Mouse (Mus musculus) kidney, postnatal 0 days (tissue): ENCODE data around the gene Psmc3ip. TPM values are rescaled to one million over a fixed set of nuclear protein-coding genes. Genes with fewer than 3 reads are reported as not detected.

Source experiments
- ATAC-seq: fragments of 200-750 bp; cut with Nextera tagmentation; replicated peaks from 2 replicates; pipeline ENCODE4 v1.8.0; 2017; ENCODE audit warnings: low read depth, moderate number of reproducible peaks, moderate TSS enrichment, moderate library complexity; ENCODE audit not compliant: low FRiP score
- DNase-seq: peaks from one replicate; pipeline ENCODE4 v3.0.0-alpha.2; 2016; ENCODE audit warnings: low spot score
- H3K27ac ChIP-seq: fragments of 300-500 bp; sonication (generic); 2 replicates; pipeline ENCODE4 v1.5.1; 2014; ENCODE audit warnings: mild to moderate bottlenecking
- H3K27me3 ChIP-seq: fragments of 300-500 bp; sonication (generic); 2 replicates; pipeline ENCODE4 v1.6.1; 2014; ENCODE audit warnings: low read length, mixed read lengths; ENCODE audit not compliant: insufficient read depth
- H3K36me3 ChIP-seq: fragments of 300-500 bp; sonication (generic); 2 replicates; pipeline ENCODE4 v1.6.1; 2014; ENCODE audit warnings: low read length, mixed read lengths; ENCODE audit not compliant: insufficient read depth
- H3K4me1 ChIP-seq: fragments of 300-500 bp; sonication (generic); replicated peaks from 2 replicates; pipeline ENCODE4 v1.6.1; 2014; ENCODE audit warnings: antibody characterized with exemption, low read length, mixed read lengths; ENCODE audit not compliant: insufficient read depth
- H3K4me2 ChIP-seq: fragments of 300-500 bp; sonication (generic); 2 replicates; pipeline ENCODE4 v1.6.1; 2014; ENCODE audit warnings: mild to moderate bottlenecking, low read length, moderate library complexity, mixed read lengths
- H3K4me3 ChIP-seq: fragments of 300-500 bp; sonication (generic); replicated peaks from 2 replicates; pipeline ENCODE4 v1.5.1; 2014; ENCODE audit warnings: low read depth, low read length
- H3K9ac ChIP-seq: fragments of 300-500 bp; sonication (generic); 2 replicates; pipeline ENCODE4 v1.6.1; 2014; ENCODE audit warnings: low read depth, low read length
- H3K9me3 ChIP-seq: fragments of 300-500 bp; sonication (generic); replicated peaks from 2 replicates; pipeline ENCODE4 v1.6.1; 2016; ENCODE audit warnings: low read length, inconsistent platforms, mixed read lengths
- CTCF ChIP-seq: IDR thresholded peaks from 2 replicates; pipeline ENCODE4 v1.5.1; 2016; ENCODE audit warnings: antibody characterized with exemption, low read depth, mild to moderate bottlenecking, moderate library complexity
- WGBS: fragments of 180-500 bp; shearing (Covaris S2); extraction: QIAGEN DNeasy Blood & Tissue Kit; methylation state at CpG from one replicate; pipeline ENCODE4 v1.1.7; 2014; 5-methylcytosine and 5-hydroxymethylcytosine counted together
- microRNA-seq: library from miRNA; unstranded; fragments of <30 nt; microRNA quantifications from one replicate; pipeline ENCODE4, GENCODE M21; 2016
- polyA plus RNA-seq: library from polyadenylated mRNA; unstranded; fragments of >200 nt; fragmentation: Nextera tagmentation; extraction: Ambion mirVana; gene quantifications from 2 replicates; pipeline ENCODE4 v1.2.1, GENCODE M21; 2015

Gene Psmc3ip
- polyA plus RNA-seq, 1 experiment from 2014 or later = 23.2 TPM

DNA sequence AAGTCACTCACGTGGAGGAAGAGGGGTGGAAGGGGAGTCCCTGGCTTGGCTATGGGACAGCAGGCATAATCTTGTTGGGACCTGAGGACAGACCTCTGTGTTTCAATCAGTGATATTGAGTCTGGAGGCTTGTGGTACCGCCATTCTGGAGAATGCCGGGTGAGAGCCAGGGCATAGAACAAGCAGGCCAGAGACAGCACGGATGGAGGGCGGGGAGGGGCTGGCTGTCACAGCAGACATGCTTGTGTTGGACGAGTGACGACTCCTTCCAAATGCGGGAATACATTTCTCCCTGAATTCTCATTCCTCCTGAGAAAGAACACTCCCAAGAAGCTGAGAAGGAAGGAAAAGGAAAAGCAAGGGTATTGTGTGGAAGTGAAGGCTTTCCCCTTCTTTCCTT is 43.6 kb downstream of the Psmc3ip start:
- no peak for DNase-seq
- Histone ChIP-seq H3K4me3 (no peak overlapping the region), H3K4me2 (no peak overlapping the region), H3K36me3 (peaks cover 29% of the 10 kb centered on the region), H3K27me3 (no peaks in the 10 kb centered on the region), H3K9ac (no peak overlapping the region), H3K4me1 (no peaks in the 10 kb centered on the region), H3K9me3 (no peaks in the 10 kb centered on the region), H3K27ac (no peak overlapping the region)
- no peak for TF ChIP-seq CTCF
- ATAC-seq = no peak
- 80% methylated on average over 8 of the region's 8 CpGs for WGBS

GRCm38 (mm10) chr11:101051051-101051493 is 44.2 kb downstream of the Psmc3ip start:
- Histone ChIP-seq H3K4me1 (no peaks in the 10 kb centered on the region), H3K4me2 (no peak overlapping the region), H3K9ac (no peak overlapping the region), H3K27me3 (no peaks in the 10 kb centered on the region), H3K4me3 (no peak overlapping the region), H3K27ac (no peak overlapping the region), H3K36me3 (peaks cover 32% of the 10 kb centered on the region), H3K9me3 (no peaks in the 10 kb centered on the region)
- DNase-seq (no peak), ATAC-seq (no peak)
- TF ChIP-seq CTCF = no peak
- 91% methylated on average over 6 of the region's 6 CpGs for WGBS

DNA sequence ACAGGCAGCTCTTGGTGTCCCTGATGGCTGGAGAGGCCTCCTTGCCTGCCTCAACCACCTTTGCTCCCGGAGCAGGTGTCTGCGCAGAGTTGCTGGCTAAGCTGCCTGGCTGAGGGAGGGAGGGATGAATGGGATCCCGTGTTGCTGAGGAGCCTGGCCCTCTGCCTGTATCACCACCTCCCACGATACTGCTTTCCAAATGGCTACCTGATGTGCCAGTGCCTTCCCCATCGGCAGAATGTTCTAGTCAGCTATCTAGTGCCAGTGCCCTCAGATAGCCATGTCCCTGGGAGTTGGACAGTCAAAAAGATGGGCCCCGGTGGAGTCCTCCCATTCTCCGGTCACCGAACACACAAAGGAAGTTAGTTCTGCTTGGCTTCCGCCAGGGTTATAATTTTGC is 44.9 kb downstream of the Psmc3ip start:
- no peak overlapping the region for H3K4me2 ChIP-seq
- no peak overlapping the region for H3K27ac ChIP-seq
- H3K4me1 ChIP-seq = no peaks in the 10 kb centered on the region
- no peaks in the 10 kb centered on the region for H3K27me3 ChIP-seq
- H3K36me3 ChIP-seq = peaks cover 37% of the 10 kb centered on the region
- H3K9me3 ChIP-seq = no peaks in the 10 kb centered on the region
- DNase-seq (no peak), ATAC-seq (no peak)
- H3K9ac ChIP-seq = no peak overlapping the region
- 88% methylated on average over 9 of the region's 9 CpGs for WGBS
- TF ChIP-seq CTCF = no peak
- H3K4me3 ChIP-seq = no peak overlapping the region

- H3K27me3 ChIP-seq = no peaks in the 10 kb centered on the region
- ATAC-seq = no peak
Measured at GRCm38 (mm10) chr11:101047502-101047901, 47.7 kb downstream of the Psmc3ip start.

DNA sequence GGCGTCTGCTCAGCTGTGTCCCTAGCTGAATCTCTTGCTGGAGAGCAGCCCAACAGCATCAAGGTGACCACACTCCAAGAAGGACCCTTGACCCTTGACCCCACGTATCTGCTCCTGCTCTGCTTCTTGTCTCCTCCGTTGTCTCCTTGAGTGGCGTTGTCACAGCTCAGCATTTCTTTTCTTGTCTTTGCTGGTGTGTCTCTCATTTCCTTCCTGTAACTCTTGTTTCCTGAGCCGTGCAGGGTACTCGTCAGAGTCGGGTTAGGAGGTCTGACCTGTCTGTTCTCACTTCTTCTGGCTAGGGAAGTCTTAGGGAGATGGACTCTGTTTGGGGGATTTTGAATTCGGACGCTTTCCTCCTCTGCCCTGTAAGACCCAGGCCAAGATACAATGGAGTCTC is 48.8 kb downstream of the Psmc3ip start:
- ATAC-seq = no peak
- peaks cover 59% of the 10 kb centered on the region for H3K36me3 ChIP-seq
- 50% methylated on average over 9 of the region's 9 CpGs for WGBS

More at GRCm38 (mm10) chr11:101047502-101047901, 47.7 kb downstream of the Psmc3ip start:
- WGBS = 82% methylated on average over 3 of the region's 3 CpGs
- Histone ChIP-seq H3K4me3 (no peak overlapping the region), H3K27ac (no peak overlapping the region), H3K9ac (no peak overlapping the region), H3K9me3 (no peaks in the 10 kb centered on the region), H3K36me3 (peaks cover 59% of the 10 kb centered on the region), H3K4me2 (no peak overlapping the region), H3K4me1 (no peaks in the 10 kb centered on the region)
- TF ChIP-seq CTCF = no peak
- no peak for DNase-seq

GRCm38 (mm10) chr11:101045826-101046225 is 49.4 kb downstream of the Psmc3ip start:
- H3K4me3 ChIP-seq = no peak overlapping the region
- TF ChIP-seq CTCF = no peak
- no peak overlapping the region for H3K4me2 ChIP-seq
- no peak overlapping the region for H3K27ac ChIP-seq
- peaks cover 55% of the 10 kb centered on the region for H3K36me3 ChIP-seq
- no peak overlapping the region for H3K9ac ChIP-seq
- H3K4me1 ChIP-seq = no peaks in the 10 kb centered on the region
- H3K9me3 ChIP-seq = no peaks in the 10 kb centered on the region
- no peaks in the 10 kb centered on the region for H3K27me3 ChIP-seq
- no peak for DNase-seq
- WGBS = 91% methylated on average over 4 of the region's 4 CpGs
- ATAC-seq = no peak

More for the DNA sequence above, 48.8 kb downstream of the Psmc3ip start:
- Histone ChIP-seq H3K27ac (no peak overlapping the region), H3K4me3 (no peak overlapping the region), H3K9me3 (no peaks in the 10 kb centered on the region), H3K4me2 (no peak overlapping the region), H3K4me1 (no peaks in the 10 kb centered on the region), H3K27me3 (no peaks in the 10 kb centered on the region), H3K9ac (no peak overlapping the region)
- TF ChIP-seq CTCF = no peak
- DNase-seq = no peak

Small RNAs within 50 kb of the gene (microRNA-seq; reads per million reads assigned to microRNA genes)
- gene Gm27626 = not detected

Other genes starting within 250 kb of the Psmc3ip start
- 14.4 and 14.6 TPM in 2 replicates for gene Stat5b, start 244.7 kb downstream of the Psmc3ip start, polyA plus RNA-seq
- 4.0 and 4.4 TPM in 2 replicates for gene Stat5a, start 236.1 kb downstream of the Psmc3ip start, polyA plus RNA-seq
- 48.0 and 51.8 TPM in 2 replicates for gene Stat3, start 155.9 kb downstream of the Psmc3ip start, polyA plus RNA-seq
- 143 and 156 TPM in 2 replicates for gene Cavin1, start 124.5 kb downstream of the Psmc3ip start, polyA plus RNA-seq
- gene Atp6v0a1, start 86.0 kb downstream of the Psmc3ip start, polyA plus RNA-seq = 33.8 and 35.1 TPM in 2 replicates
- 26.5 and 28.0 TPM in 2 replicates for gene Naglu, start 25.4 kb downstream of the Psmc3ip start, polyA plus RNA-seq
- 0.13 and 0.42 TPM in 2 replicates for gene Hsd17b1, start 17.0 kb downstream of the Psmc3ip start, polyA plus RNA-seq
- gene Coasy, start 12.9 kb downstream of the Psmc3ip start, polyA plus RNA-seq = 55.3 and 55.9 TPM in 2 replicates
- gene Mlx, start 8.2 kb downstream of the Psmc3ip start, polyA plus RNA-seq = 45.7 and 46.0 TPM in 2 replicates
- gene Retreg3, start 24.5 kb upstream of the Psmc3ip start, polyA plus RNA-seq = 23.2 and 23.7 TPM in 2 replicates
- 48.4 and 56.7 TPM in 2 replicates for gene Tubg1, start 24.5 kb upstream of the Psmc3ip start, polyA plus RNA-seq
- gene Tubg2, start 60.5 kb upstream of the Psmc3ip start, polyA plus RNA-seq = 4.3 and 4.9 TPM in 2 replicates
- 0.75 and 0.78 TPM in 2 replicates for gene Cntnap1, start 75.1 kb upstream of the Psmc3ip start, polyA plus RNA-seq
- 14.1 and 16.6 TPM in 2 replicates for gene Plekhh3, start 75.9 kb upstream of the Psmc3ip start, polyA plus RNA-seq
- 0.36 and 0.45 TPM in 2 replicates for gene Ccr10, start 80.0 kb upstream of the Psmc3ip start, polyA plus RNA-seq
- 18.6 and 20.3 TPM in 2 replicates for gene Ezh1, start 131.0 kb upstream of the Psmc3ip start, polyA plus RNA-seq
- 242 and 247 TPM in 2 replicates for gene Ramp2, start 150.6 kb upstream of the Psmc3ip start, polyA plus RNA-seq
- 179 and 180 TPM in 2 replicates for gene Vps25, start 158.3 kb upstream of the Psmc3ip start, polyA plus RNA-seq
- 47.0 and 48.8 TPM in 2 replicates for gene Wnk4, start 165.1 kb upstream of the Psmc3ip start, polyA plus RNA-seq
- 1.5 and 2.0 TPM in 2 replicates for gene Cntd1, start 183.6 kb upstream of the Psmc3ip start, polyA plus RNA-seq
- 209 and 211 TPM in 2 replicates for gene Coa3, start 183.7 kb upstream of the Psmc3ip start, polyA plus RNA-seq
- 156 and 165 TPM in 2 replicates for gene Becn1, start 206.8 kb upstream of the Psmc3ip start, polyA plus RNA-seq
- 102 and 104 TPM in 2 replicates for gene Psme3, start 220.8 kb upstream of the Psmc3ip start, polyA plus RNA-seq
- gene Aoc2, start 229.6 kb upstream of the Psmc3ip start, polyA plus RNA-seq = 0.37 and 0.58 TPM in 2 replicates
- 1.8 and 2.0 TPM in 2 replicates for gene Aoc3, start 235.2 kb upstream of the Psmc3ip start, polyA plus RNA-seq